Mouse (Mus musculus) retina, postnatal 7 days (tissue): ENCODE data around the gene Rtcb.

Experiments
- DNase-seq: peaks from one replicate; pipeline ENCODE4 v3.0.0-alpha.2; 2012; ENCODE audit warnings: low read depth, low spot score

Gene Rtcb

GRCm38 (mm10) chr10:85936280-85936965 is 21.2 kb downstream of the Rtcb start:
- no peak for DNase-seq

- DNase-seq, result no peak
Observed at GRCm38 (mm10) chr10:85929962-85930361, 27.7 kb downstream of the Rtcb start.

GRCm38 (mm10) chr10:85929208-85929591 is 28.4 kb downstream of the Rtcb start:
- no peak for DNase-seq

GRCm38 (mm10) chr10:85928499-85929207 is 29.0 kb downstream of the Rtcb start:
- DNase-seq, result peak; percentile 66

GRCm38 (mm10) chr10:85927676-85928445 is 29.8 kb downstream of the Rtcb start, which contains the start of gene Ascl4:
Gene Ascl4 (plus strand): TSS chr10:85927681.
- DNase-seq, result no peak

GRCm38 (mm10) chr10:85916498-85917309 is 40.9 kb downstream of the Rtcb start, which contains the start of gene Prdm4:
Gene Prdm4 (minus strand): TSS chr10:85917142.
- DNase-seq, result peak; percentile 95
